Mouse (Mus musculus) T-helper 2 cell (primary cell): ENCODE results near the gene Golm1.

Source experiments
- in situ Hi-C: fragments of 300-600 bp; cut with MboI, MseI; formaldehyde crosslinking; loops from one replicate; pipeline ENCODE4 v1.15.1; 2025; ENCODE audit warnings: high pct_unique_total_duplicates

Gene Golm1

DNA sequence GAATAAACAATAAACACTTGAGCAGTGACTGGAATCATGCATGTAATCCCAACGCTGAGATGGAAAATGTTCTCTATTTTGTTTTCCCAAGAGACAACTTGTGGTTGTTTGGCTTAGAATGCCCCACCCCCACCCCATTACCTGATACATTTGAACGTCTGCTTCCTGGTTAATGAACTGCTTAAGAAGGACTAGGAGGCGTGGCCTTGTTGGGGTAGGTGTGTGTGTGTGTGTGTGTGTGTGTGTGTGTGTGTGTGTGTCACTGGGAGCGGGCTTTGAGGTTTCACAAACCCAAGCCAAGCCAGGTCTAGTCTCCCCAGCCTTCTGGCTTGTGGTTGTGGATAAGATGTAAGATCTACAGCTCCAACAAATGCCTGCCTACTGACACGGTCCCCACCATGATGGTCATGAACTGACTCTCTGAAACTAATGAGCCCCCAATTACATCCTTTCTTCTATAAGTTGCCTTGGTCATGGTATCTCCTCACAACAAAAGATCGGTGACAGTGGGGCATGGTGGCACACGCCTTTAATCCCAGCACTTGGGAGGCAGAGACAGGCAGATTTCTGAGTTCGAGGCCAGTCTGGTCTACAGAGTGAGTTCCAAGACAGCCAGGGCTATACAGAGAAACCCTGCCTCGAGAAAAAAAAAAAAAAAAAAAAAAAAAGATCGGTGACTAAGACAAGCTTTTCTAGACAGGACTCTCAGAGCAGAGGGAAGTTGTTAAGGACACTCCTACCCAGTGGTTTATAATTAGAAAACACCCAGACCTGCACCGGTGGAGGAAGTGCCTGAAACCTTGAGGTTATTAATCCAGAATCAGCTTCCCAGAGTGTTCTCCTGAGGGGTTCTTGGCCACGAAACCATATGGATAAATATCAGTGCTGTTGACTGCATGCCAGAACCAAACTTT is 962 bp upstream of the Golm1 start:
- in situ Hi-C loops: no loop called here

DNA sequence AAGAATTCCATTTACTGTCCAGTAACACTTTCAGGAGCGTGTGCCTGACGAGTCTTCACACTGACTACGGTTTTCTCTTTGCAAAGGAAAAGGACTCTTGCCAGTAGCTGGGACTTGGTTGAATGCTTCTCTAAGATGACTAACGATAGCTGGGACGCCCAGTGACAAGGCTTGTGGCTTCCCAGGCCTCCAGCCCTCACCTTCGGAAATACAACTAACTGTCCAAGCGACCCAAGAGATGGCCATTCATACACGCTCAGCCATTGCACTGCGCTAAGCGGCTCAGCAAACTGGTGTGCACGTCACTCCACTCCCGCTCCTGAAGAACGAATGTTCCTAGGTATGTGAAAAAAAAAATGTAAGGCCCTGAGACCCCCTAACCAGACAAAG is 855 bp downstream of the Golm1 start:
- in situ Hi-C loops: loop anchor here (5.0 kb wide), 1 partner anchor 53 kb away; no protein-coding TSS in a partner anchor

DNA sequence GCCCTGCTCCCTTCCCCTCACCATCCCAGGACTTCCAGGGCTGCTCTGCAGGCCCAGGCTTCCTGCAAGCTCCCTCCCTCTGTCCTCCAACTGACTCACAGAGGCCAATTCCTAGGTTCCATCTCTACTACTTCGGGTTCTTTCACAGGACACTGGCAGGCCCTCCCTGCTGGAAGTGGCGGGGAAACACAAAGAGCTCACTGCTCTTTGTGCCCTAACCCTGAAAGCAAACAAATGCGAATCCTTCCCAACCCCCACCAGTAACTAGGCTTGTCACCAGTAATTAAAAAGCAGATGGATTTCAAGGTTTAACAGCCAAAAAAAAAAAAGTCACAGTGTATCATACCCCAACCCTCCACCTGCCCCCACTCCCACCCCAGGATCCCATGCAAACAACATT is 1.4 kb downstream of the Golm1 start:
- in situ Hi-C loops: loop anchor here (5.0 kb wide), 1 partner anchor 53 kb away; no protein-coding TSS in a partner anchor

DNA sequence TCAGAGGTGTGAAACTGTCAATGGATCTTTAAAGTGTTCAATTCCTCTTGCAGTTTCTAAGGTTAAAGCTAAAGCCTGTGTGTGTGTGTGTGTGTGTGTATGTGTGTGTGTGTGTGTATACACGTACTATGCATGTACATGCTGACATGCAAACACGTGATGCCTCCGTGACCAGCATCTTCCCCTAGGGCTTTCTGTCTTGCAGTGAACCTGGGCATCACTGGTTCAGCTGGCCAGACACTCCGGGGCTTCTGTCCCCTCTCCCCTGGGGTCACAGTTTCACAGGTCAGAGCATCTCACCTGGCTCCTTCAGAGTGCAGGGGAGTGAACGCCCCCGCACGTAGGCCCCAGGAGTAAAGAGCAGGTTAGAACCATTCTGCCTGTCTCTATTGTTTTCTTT is 2.0 kb downstream of the Golm1 start:
- in situ Hi-C loops: loop anchor here (5.0 kb wide), 1 partner anchor 54 kb away; no protein-coding TSS in a partner anchor

DNA sequence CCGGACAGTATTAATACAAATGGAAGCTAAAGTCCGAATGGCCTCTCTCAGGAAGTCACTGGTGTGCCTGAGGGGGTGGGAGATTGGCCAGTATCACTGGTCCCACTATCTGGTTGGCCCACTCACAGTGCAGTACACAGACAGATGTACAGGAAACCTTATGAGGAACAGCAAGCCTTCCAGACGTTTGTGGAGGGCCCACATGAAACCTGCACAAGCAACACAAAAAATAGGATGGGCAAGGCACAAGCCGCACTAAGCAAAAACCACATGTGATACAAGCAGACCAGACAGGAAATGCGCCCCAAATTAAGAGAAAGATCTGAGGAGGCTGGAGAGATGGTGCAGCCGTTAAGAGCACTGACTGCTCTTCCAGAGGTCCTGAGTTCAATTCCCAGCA is 3.4 kb downstream of the Golm1 start:
- in situ Hi-C loops: loop anchor here (5.0 kb wide), 1 partner anchor 55 kb away; no protein-coding TSS in a partner anchor

DNA sequence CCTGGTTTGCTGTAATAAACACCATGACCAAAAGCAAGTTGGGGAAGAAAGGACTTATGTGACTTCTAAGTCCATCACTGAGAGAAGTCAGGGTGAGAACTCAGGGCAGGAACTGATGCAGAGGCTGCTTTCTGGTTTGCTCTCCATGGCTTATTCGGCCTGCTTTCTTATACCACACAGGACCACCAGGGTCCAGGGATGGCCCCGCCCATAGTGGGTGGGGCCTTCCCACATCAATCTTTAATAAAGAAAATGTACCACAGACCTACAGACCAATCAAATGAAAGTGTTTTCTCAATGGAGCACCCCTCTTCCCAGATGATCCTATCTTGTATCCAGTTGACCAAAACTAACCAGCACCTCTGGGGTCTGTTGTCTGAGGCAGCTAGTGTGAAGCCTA is 4.1 kb downstream of the Golm1 start:
- in situ Hi-C loops: loop anchor here (5.0 kb wide), 1 partner anchor 56 kb away; no protein-coding TSS in a partner anchor

DNA sequence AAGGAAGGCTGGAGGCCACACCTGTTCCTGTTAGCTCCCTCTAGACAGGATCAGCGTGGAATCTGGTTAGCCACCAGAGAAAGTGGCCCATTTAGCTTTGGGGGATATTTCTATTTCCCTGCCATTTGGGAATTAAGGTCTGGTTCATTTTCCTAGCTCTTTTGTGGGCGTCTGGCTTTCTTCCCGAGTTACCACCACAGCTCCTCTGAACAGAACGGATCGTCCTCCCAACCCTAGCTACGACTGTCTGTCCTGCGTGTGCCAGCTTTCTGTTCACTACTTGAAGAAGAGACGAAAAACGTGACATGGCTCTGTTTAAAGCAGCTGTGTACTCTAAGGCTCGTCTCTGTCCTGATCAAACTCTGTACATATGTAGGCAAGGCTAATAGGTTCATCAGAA is 5.7 kb downstream of the Golm1 start:
- in situ Hi-C loops: loop anchor here (5.0 kb wide), 1 partner anchor 57 kb away; no protein-coding TSS in a partner anchor

DNA sequence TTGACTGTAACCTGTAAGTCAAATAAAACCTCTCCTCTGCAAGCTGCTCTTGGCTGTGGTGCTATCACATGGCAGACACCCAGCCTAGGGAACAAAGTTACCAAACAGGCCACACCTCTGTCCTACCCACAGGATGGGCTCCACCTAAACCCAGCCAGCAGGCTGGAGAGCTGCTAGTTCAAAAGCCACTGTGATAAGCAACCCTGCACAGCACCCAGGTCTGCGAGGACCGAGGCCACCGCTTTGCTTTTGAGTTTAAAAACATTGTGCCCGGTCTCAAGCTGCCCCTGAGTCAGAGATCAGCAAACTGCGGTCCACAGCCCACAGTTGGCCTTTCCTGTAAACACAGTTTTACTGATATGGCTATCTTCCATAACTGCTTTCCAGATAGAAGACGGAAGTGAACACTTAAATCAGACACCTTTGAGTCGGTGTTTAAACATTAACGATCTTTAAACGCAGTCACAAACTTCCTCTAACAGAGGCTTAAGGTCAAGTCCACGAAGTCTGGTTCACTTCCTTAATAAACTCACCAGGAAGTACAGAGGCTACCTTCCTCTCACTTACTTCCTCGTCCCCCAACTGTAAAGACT is 7.0 kb downstream of the Golm1 start:
- in situ Hi-C loops: no loop called here

DNA sequence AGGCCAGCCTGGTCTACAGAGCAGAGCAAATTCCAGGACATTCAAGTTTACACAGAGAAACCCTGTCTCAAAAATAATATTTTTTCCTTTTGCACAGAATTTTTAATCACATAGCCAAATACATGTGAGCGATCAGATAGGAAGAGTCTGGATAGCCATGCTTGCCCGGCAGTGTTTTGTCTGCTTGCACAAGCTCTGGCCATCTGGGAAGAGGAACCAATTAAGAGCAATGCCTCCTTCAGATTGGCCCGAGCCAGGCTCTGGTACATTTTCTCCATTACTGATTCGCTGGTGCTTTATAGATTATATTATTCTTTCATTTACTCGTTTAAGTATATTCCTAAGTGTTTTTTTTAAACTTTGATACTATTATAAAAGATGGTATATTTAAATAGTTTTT is 7.8 kb downstream of the Golm1 start:
- in situ Hi-C loops: no loop called here

DNA sequence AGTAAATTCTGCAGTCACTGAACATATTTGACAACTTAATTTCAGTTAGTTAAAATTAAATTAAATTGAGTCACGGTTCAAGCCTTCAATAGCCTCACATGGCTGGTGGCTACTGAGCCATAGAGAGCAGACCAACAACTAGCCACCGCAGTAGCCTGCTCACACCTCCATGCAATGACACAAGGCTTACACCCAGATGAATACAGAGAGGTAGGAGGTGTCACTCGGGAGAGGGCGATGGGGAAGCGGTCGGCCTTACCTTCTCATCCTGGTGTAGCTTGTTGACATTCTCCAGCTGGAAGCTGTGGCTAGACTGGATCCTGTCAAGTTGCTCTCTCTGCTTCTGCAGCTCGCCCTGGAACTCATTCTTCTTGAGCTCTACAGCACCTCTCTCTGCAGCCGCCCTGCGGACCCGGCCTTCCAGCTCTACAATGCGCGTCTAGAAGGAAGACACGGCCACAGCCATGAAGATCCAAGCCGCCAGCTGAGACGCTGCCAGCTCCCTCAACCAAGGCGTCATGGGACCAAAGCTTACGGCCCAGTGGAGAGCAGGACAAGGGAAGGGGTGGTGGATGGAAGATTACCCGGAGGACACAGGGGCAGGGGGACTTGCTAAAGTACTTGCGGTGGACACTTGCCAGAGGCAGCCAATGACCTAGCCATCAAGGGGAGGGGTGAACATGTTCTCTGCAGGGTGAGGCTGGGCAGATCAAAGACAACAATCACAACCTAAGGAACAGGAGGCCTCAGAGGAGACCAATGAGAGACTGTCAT is 11.5 kb downstream of the Golm1 start:
- in situ Hi-C loops: no loop called here

DNA sequence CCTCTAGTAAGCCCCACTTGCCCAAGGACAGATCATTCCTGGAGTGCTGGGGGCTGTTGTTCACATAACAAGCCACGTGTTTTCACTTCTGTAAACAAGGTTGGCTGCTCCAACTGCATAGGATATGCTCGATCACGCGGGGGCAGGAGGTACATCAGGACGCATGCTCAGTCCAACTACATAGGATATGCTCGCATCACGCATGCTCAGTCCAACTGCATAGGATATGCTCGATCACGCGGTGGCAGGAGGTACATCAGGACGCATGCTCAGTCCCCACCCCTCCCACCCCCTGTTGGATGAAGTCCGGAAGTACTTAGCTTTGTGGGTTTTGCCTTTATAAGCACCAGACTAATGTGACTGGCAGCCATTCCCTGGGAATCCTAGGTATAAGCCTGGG is 13.6 kb downstream of the Golm1 start:
- in situ Hi-C loops: no loop called here

DNA sequence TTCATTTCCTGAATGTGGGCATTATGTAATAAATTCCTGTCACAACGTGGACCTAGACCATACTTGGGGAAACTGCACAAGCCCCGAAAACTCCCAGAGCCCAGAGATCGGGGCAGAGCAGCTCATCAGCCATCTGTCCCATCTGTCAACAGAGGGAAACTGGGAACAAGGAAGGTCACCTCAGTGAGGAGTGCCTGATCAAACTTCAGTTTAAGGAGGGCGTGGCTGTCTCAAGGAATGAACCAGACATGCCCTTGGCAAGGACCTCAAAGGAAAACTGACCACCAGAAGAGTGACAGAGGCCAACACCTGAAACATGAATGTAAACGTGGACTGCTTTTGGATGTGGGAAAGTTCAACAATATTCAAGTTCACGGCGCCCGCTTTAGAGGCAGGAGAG is 14.2 kb downstream of the Golm1 start:
- in situ Hi-C loops: no loop called here

DNA sequence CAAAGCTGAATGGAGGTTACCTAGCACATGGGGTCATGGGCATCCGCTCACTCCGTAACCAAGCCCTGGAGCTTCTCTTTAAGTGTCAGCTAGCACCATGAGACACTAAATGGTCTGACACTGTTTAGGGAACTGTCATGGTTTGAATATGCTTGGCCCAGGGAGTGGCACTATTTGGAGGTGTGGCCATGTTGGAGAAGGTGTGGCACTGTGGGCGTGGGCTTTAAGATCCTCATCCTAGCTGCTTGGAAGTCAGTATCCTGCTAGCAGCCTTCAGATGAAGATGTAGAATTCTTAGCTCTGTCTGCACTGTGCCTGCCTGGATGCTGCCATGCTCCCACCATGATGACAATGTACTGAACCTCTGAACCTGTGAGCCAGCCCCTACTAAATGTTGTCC is 15.2 kb downstream of the Golm1 start:
- in situ Hi-C loops: no loop called here

DNA sequence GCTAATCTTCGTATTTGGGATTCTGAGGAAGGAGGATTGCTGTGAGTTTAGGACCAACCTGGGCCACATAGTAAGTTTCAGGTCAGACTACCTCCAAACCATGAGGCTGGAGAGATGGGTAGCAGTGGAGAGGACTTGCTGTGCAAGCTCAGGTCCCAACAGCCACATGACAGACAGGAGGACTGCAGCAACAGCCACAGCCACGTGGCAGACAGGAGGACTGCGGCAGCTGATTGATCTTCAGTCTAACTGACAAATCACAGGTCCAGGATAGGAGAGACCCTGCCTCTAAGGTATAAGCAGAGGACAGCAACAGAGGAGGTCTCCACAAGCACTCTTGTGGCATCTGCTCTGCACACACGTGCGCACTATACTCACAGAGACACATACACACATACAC is 17.8 kb downstream of the Golm1 start:
- in situ Hi-C loops: no loop called here

DNA sequence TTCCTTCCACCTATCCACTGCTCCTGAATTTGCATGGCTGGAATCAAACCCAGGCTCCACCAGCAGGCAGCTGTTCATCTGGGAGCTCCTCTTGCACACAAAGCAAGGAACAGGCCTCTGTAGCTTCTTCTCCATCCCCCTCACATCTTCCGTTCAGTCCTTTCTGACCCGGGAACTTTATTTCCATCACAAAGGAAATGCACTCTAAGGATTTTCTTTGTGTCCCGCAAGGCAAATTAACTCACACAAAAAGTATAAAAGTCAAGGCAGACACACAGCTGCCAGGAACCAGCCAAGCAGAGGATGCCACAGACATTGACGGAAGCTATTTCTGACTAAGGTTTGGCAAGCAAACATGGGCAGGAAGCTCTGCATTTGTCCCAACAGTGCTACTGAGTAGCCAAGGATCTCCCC is 18.6 kb downstream of the Golm1 start:
- in situ Hi-C loops: no loop called here

DNA sequence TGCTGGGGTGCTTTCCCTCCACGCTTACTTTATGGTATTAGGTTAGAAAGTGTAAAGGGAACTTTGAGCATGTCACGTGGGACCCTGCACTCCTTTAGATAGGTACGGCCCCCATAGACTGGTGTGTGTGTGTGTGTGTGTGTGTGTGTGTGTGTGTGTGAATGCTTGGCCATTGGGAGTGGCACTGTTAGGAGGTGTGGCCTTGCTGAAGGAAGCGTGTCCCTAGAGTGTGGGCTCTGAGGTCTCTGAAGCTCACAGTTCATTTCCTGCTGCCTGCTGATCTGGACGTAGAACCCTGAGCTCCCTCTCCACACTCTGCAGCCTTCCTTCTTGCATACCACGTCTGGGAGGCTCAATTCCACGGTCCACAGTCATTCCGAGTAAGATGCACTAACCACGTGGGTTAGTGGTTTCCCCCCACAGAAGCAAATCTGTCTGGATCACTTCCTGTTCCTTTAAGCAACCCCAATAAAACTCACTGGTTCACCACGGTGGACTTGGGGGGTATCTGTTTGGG is 19.2 kb downstream of the Golm1 start:
- in situ Hi-C loops: no loop called here

DNA sequence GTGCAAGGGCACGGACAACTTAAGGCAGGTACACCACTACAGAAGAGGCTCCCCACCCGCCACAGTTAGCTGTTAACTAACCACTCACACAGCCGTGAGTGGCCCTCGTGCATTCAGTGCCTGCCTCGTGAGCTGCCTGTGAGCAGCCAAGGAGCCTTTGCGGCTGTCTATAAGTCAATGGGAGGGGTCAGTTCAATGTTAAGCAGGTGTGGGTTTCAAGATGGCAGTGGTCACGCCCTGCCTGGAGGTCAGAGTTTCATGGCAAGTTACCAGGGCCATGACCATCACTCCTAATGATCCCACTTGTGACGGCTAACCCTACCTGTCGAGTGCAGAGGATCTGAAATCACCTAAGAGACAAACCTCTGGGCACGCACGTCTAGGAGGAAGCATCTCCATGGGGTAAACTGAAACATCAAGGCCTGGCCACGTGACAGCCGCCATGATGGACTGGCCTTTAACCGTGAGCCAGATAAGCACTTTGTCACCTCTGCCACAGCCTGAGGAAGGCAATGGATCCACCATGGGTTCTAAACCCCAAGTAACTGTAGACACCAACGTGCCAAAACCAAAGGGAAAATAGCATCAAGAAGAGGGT is 19.8 kb downstream of the Golm1 start:
- in situ Hi-C loops: no loop called here

DNA sequence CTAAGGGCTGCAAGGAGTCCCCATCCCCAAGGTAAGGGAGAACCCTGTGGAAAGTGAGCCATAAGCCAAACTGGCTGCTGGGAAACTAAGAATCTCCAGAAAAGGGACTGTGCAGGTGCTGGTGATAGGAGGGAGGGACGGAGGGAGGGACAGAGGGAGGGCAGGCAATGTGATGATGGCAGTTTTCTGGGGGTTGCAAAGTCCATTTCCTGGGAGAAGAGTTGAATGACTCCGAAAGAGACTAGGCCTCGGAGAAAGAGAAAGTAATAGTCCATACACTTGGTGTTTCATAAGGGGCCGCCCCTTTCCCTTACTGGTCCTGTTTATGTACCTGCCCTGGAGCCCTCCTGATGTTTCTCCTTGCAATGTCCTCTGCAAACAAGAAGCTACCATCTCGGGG is 21.1 kb downstream of the Golm1 start:
- in situ Hi-C loops: no loop called here

DNA sequence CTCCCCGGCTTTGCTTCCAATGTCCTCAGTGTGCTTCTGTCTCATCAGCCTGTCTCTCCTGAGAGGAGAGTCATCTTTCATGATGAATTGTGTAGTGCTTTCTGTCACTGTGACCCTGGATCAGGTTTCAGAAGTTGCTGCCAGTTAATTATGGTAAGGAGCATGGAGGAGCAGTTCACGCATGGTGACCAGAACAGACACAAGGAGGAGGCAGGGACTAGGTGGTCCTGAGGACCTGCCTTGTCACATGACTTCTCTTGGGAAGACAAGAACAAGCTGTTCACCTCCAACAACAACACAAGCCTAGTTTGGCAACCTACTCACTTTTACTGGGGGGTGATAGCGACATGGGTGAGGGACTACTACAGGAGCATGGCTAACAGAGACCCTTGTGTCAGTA is 22.5 kb downstream of the Golm1 start:
- in situ Hi-C loops: no loop called here

DNA sequence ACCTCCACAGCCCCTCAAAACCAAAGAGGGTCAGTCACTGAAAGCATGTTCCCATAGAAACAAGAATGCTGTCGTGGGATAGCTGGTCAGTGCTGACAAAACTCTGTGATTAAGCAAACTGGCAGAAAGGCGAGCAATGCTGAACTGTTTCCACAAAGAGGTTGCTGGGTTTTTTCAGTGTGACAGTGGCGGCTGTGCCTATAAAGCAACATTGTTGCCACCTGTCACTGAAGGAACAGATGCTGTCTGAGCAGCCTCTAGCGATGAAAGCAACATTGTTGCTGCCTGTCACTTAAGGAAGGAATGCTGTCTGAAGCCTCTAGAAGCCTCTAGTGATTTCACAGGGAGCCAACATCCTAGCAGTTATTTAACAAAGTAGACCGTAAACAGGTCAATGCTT is 23.0 kb downstream of the Golm1 start:
- in situ Hi-C loops: no loop called here

DNA sequence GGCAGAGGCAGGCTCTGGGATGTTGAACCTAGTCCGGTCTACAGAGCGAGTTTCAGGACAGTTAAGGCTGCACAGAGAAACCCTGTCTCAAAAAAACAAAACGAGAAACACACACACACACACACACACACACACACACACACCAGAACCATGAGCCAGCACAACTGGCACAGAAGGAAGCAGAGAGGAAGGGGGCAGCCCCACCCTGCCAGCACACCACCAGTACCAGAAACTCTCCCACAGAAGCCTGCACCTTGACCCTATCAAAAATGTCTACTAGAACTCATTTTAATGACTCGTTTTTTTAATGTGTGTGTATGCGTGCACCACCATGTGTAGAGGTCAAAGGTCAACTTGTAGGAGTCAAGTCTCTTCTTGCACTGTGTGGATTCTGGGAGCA is 25.8 kb downstream of the Golm1 start:
- in situ Hi-C loops: no loop called here

DNA sequence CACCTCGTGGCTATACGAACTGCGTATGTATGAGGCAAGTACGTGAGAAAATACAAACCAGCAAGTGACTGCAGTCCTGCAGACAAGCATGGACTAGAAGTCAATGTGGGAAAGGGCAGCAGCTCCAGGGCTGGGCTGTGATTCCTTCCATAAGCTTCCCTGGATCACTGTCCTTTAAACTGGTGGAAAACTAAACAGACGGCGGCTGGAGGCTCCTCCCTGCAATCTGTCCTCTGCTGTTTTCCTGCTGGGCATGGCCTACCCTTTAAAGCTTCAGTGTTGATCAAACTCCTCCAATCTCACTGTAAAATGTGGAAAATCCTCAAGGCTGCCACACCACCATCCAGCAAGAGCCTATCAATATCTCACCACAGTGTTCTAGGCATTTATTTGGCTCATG is 27.0 kb downstream of the Golm1 start:
- in situ Hi-C loops: no loop called here
